Mouse (Mus musculus): ENCODE measurements around the gene Slc38a9. TPM values are rescaled to one million over a fixed set of nuclear protein-coding genes. Genes with fewer than 3 reads are reported as not detected.

Slc38a9 gene
- total and polyA plus RNA-seq, 3 experiments = 10.8 to 14.1 TPM; not detected in 1

- TF ChIP-seq SMC3 (IDR thresholded peaks at IDR 0.05; ENCODE audit: low read depth, low read length) (no peak), ZNF384 (IDR thresholded peaks at IDR 0.05; ENCODE audit: low read depth, low read length) (peak; percentile 32; the same call in 1 of the 2 replicates), RCOR1 (IDR thresholded peaks at IDR 0.05; ENCODE audit: low read depth, low read length) (peak; percentile 89)
Measured at GRCm38 (mm10) chr13:112763531-112764091, 103.1 kb downstream of the Slc38a9 start (continued).

DNA sequence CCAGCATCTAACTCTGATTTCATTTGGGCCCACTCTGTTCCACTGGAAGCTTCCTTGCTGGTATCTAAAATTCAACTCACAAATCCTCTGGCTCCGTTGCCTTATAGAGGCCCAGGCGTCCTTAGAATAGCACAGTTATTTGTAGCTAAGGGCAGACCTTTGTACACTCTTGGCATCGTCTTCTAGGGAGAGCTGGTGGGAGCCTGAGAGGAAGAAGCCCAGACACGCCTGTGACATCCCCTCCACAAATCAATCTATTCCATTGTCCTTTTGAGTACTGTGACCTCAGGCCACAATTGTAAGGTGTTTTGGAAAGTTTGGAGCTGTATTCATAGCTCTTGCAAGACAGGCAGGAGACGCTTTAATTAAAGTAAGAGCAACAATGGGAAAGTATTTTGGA lies 104.0 kb downstream of the Slc38a9 start:
- Histone ChIP-seq H3K9ac (ENCODE audit: control insufficient read depth, low read depth, low read length, poor library complexity, severe bottlenecking) (no peak overlapping the region), H3K27me3 (ENCODE audit: control insufficient read depth in 1 of 2, insufficient read depth in 2 of 2, low read length in 2 of 2) (no peaks in the 10 kb centered on the region), H3K4me3 (ENCODE audit: control insufficient read depth in 1 of 2, insufficient read depth in 1 of 2, low read depth in 2 of 2, low read length in 2 of 2) (no peak overlapping the region), H3K27ac (ENCODE audit: control insufficient read depth, low read depth, low read length) (peak overlapping the region; percentile 76; the same call in 1 of the 2 replicates), H3K36me3 (ENCODE audit: control insufficient read depth in 1 of 2, insufficient read depth in 2 of 2, low read length in 2 of 2) (peaks cover 0 to 47% of the 10 kb centered on the region in 2 experiments; a peak in 2 of 4 replicates), H3K9me3 (replicated peaks; ENCODE audit: insufficient read depth, low read length) (no peaks in the 10 kb centered on the region), H3K79me2 (ENCODE audit: control insufficient read depth, insufficient read depth, low read length, poor library complexity) (no peaks in the 10 kb centered on the region), H3K4me1 (ENCODE audit: control insufficient read depth in 1 of 2, insufficient read depth in 2 of 2, low read length in 2 of 2) (peaks cover 24 to 52% of the 10 kb centered on the region in 2 experiments)
- TF ChIP-seq ZC3H11A (IDR thresholded peaks at IDR 0.05; ENCODE audit: low read depth, low read length) = no peak
- no peak for TF ChIP-seq CHD2 (IDR thresholded peaks at IDR 0.05; ENCODE audit: low read length)
- no peak for TF ChIP-seq SIN3A (IDR thresholded peaks at IDR 0.05; ENCODE audit: low read length)
- TF ChIP-seq TCF12 (IDR thresholded peaks at IDR 0.05; ENCODE audit: low read depth, low read length) = no peak
- no peak for TF ChIP-seq HCFC1 (IDR thresholded peaks at IDR 0.05; ENCODE audit: low read depth, low read length)
- TF ChIP-seq CHD1 (IDR thresholded peaks at IDR 0.05; ENCODE audit: low read depth, low read length) = no peak
- no peak for TF ChIP-seq EP300 (IDR thresholded peaks at IDR 0.05; ENCODE audit: low read depth in 1 of 2, low read length in 2 of 2)
- TF ChIP-seq RCOR1 (IDR thresholded peaks at IDR 0.05; ENCODE audit: low read depth, low read length) = no peak
- no peak for TF ChIP-seq BHLHE40 (IDR thresholded peaks at IDR 0.05; ENCODE audit: borderline replicate concordance, low read depth, low read length)
- no peak for TF ChIP-seq NRF1 (IDR thresholded peaks at IDR 0.05; ENCODE audit: insufficient read depth, low read depth, low read length, poor library complexity, severe bottlenecking)
- no peak for TF ChIP-seq TAL1 (IDR thresholded peaks at IDR 0.05; ENCODE audit: low read length)
- TF ChIP-seq ELF1 (IDR thresholded peaks at IDR 0.05; ENCODE audit: low read depth, low read length) = no peak
- TF ChIP-seq NELFE (IDR thresholded peaks at IDR 0.05; ENCODE audit: low read depth, low read length) = no peak
- no peak for TF ChIP-seq ZNF384 (IDR thresholded peaks at IDR 0.05; ENCODE audit: low read depth, low read length)
- TF ChIP-seq CTCF (IDR thresholded peaks at IDR 0.05 in 2 of 3, conservative IDR thresholded peaks at IDR 0.05 in 1 of 3; ENCODE audit: control insufficient read depth in 1 of 3, insufficient read depth in 1 of 3, low read depth in 2 of 3, low read length in 3 of 3, poor library complexity in 1 of 3, severe bottlenecking in 1 of 3) = no peak
- TF ChIP-seq USF2 (IDR thresholded peaks at IDR 0.05; ENCODE audit: borderline replicate concordance in 1 of 2, insufficient read depth in 1 of 2, low read depth in 1 of 2, low read length in 2 of 2) = no peak
- DNase-seq (ENCODE audit: low read depth, low spot score) = no peak

DNA sequence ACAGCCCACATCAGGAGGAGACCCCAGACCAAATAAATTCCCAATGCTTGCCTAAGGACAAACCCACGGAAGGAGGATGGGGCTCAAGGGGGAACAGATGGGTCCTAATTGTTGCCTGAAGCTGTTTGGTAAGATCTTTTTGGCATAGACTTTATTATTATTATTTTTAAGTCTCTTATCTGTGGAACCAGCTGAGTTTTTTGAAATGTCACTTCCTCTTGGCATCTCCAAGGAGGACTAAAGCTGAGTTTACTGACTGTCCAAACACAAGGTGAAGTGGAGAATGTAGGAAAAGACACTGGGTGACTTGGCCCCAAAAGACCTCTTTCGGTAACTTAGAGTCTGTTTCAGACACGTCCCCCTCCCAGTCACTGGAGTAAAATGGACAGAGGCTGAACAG lies 105.1 kb downstream of the Slc38a9 start:
- Histone ChIP-seq H3K9me3 (replicated peaks; ENCODE audit: insufficient read depth, low read length) (no peaks in the 10 kb centered on the region), H3K4me1 (ENCODE audit: control insufficient read depth in 1 of 2, insufficient read depth in 2 of 2, low read length in 2 of 2) (peaks cover 24 to 46% of the 10 kb centered on the region in 2 experiments), H3K4me3 (ENCODE audit: control insufficient read depth in 1 of 2, insufficient read depth in 1 of 2, low read depth in 2 of 2, low read length in 2 of 2) (no peak overlapping the region), H3K9ac (ENCODE audit: control insufficient read depth, low read depth, low read length, poor library complexity, severe bottlenecking) (no peak overlapping the region), H3K79me2 (ENCODE audit: control insufficient read depth, insufficient read depth, low read length, poor library complexity) (no peaks in the 10 kb centered on the region), H3K27ac (ENCODE audit: control insufficient read depth, low read depth, low read length) (peak overlapping the region; percentile 24), H3K36me3 (ENCODE audit: control insufficient read depth in 1 of 2, insufficient read depth in 2 of 2, low read length in 2 of 2) (peaks cover 0 to 45% of the 10 kb centered on the region in 2 experiments; a peak in 2 of 4 replicates), H3K27me3 (ENCODE audit: control insufficient read depth in 1 of 2, insufficient read depth in 2 of 2, low read length in 2 of 2) (no peaks in the 10 kb centered on the region)
- DNase-seq (ENCODE audit: low read depth, low spot score) = peak; percentile 67
- TF ChIP-seq CTCF (IDR thresholded peaks at IDR 0.05 in 2 of 3, conservative IDR thresholded peaks at IDR 0.05 in 1 of 3; ENCODE audit: control insufficient read depth in 1 of 3, insufficient read depth in 1 of 3, low read depth in 2 of 3, low read length in 3 of 3, poor library complexity in 1 of 3, severe bottlenecking in 1 of 3) (no peak), TAL1 (IDR thresholded peaks at IDR 0.05; ENCODE audit: low read length) (peak; percentile 66), ETS1 (IDR thresholded peaks at IDR 0.05; ENCODE audit: low read depth, low read length) (peak; percentile 97), POLR2A (IDR thresholded peaks at IDR 0.05; ENCODE audit: control insufficient read depth in 1 of 2, insufficient read depth in 1 of 2, low read depth in 1 of 2, low read length in 2 of 2, poor library complexity in 1 of 2) (no peak), EP300 (IDR thresholded peaks at IDR 0.05; ENCODE audit: low read depth in 1 of 2, low read length in 2 of 2) (peak; percentile 70 to 76), NELFE (IDR thresholded peaks at IDR 0.05; ENCODE audit: low read depth, low read length) (no peak), NRF1 (IDR thresholded peaks at IDR 0.05; ENCODE audit: insufficient read depth, low read depth, low read length, poor library complexity, severe bottlenecking) (no peak), ZMIZ1 (IDR thresholded peaks at IDR 0.05; ENCODE audit: low read depth, low read length) (no peak), RCOR1 (IDR thresholded peaks at IDR 0.05; ENCODE audit: low read depth, low read length) (peak; percentile 43; the same call in 1 of the 2 replicates), USF2 (IDR thresholded peaks at IDR 0.05; ENCODE audit: borderline replicate concordance in 1 of 2, insufficient read depth in 1 of 2, low read depth in 1 of 2, low read length in 2 of 2) (no peak), SIN3A (IDR thresholded peaks at IDR 0.05; ENCODE audit: low read length) (peak; percentile 67), BHLHE40 (IDR thresholded peaks at IDR 0.05; ENCODE audit: borderline replicate concordance, low read depth, low read length) (no peak), GATA1 (IDR thresholded peaks at IDR 0.05; ENCODE audit: low read depth, low read length) (peak; percentile 89), E2F4 (IDR thresholded peaks at IDR 0.05; ENCODE audit: borderline replicate concordance, low read depth, low read length) (no peak), TCF12 (IDR thresholded peaks at IDR 0.05; ENCODE audit: low read depth, low read length) (peak; percentile 63)

Measured in MEL (cell line).